Mouse (Mus musculus) limb, embryonic 13.5 days (tissue): Measurements from ENCODE around the gene Rgp1. TPM values are rescaled to one million over a fixed set of nuclear protein-coding genes. Genes with fewer than 3 reads are reported as not detected.

Experiments used
- ATAC-seq: fragments of 200-750 bp; cut with Nextera tagmentation; 2 replicates; pipeline ENCODE4 v1.8.0; 2017; ENCODE audit warnings: low read depth, moderate number of reproducible peaks, moderate TSS enrichment; ENCODE audit not compliant: low FRiP score
- H3K27ac ChIP-seq: fragments of 300-500 bp; sonication (generic); 2 replicates; pipeline ENCODE4 v1.5.1; 2015; ENCODE audit warnings: inconsistent platforms, mild to moderate bottlenecking, moderate library complexity
- H3K27me3 ChIP-seq: fragments of 300-500 bp; sonication (generic); 2 replicates; pipeline ENCODE4 v1.6.1; 2015; ENCODE audit warnings: mild to moderate bottlenecking, inconsistent platforms
- H3K36me3 ChIP-seq: fragments of 300-500 bp; sonication (generic); 2 replicates; pipeline ENCODE4 v1.6.1; 2015; ENCODE audit warnings: inconsistent platforms, mild to moderate bottlenecking, moderate library complexity
- H3K4me1 ChIP-seq: fragments of 300-500 bp; sonication (generic); 2 replicates; pipeline ENCODE4 v1.6.1; 2015; ENCODE audit warnings: inconsistent platforms
- H3K4me2 ChIP-seq: fragments of 300-500 bp; sonication (generic); replicated peaks from 2 replicates; pipeline ENCODE4 v1.6.1; 2015; ENCODE audit warnings: inconsistent platforms, mild to moderate bottlenecking, moderate library complexity
- H3K4me3 ChIP-seq: fragments of 300-500 bp; sonication (generic); 2 replicates; pipeline ENCODE4 v1.5.1; 2015; ENCODE audit warnings: moderate library complexity, mild to moderate bottlenecking, inconsistent platforms
- H3K9ac ChIP-seq: fragments of 300-500 bp; sonication (generic); 2 replicates; pipeline ENCODE4 v1.6.1; 2015; ENCODE audit warnings: mild to moderate bottlenecking, inconsistent platforms
- H3K9me3 ChIP-seq: fragments of 300-500 bp; sonication (generic); 2 replicates; pipeline ENCODE4 v1.6.1; 2016; ENCODE audit warnings: inconsistent platforms
- WGBS: fragments of 180-500 bp; shearing (Covaris S2); methylation state at CpG from one replicate; pipeline ENCODE4 v1.1.7; 2015; 5-methylcytosine and 5-hydroxymethylcytosine counted together
- polyA plus RNA-seq: library from polyadenylated mRNA; unstranded; fragments of >200 nt; fragmentation: Nextera tagmentation; extraction: Ambion mirVana; gene quantifications from 2 replicates; pipeline ENCODE4 v1.2.1, GENCODE M21; 2015

Gene Rgp1
- polyA plus RNA-seq, 1 experiment from 2014 or later = 38.5 TPM

DNA sequence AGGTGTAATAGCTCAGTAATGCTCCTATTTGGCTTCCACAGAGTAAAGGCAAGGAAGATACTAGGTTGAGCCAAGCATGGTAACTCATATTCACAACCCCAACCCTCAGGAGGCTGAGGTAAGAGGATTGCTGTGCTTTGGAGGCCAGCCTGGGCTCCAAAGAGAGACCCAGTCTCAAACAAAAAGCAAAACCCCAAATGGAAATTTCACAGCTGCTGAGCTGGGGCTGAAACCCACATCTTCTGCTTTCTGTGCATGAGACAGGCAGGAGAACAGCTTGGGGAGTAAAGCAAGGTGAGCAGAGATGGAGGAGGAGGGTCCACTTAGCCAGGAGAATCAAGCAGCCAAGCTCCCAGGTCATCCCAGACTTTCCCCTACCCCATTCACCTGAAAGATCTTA, 24.6 kb upstream of the Rgp1 start:
- H3K9me3 ChIP-seq = no peaks in the 10 kb centered on the region
- H3K4me3 ChIP-seq = no peak overlapping the region
- H3K9ac ChIP-seq = no peak overlapping the region
- ATAC-seq = no peak
- no peaks in the 10 kb centered on the region for H3K27me3 ChIP-seq
- H3K4me1 ChIP-seq = peaks cover 20% of the 10 kb centered on the region
- no peak overlapping the region for H3K4me2 ChIP-seq
- H3K27ac ChIP-seq = no peak overlapping the region
- peaks cover 85% of the 10 kb centered on the region for H3K36me3 ChIP-seq

- H3K27me3 ChIP-seq = no peaks in the 10 kb centered on the region
- no peak overlapping the region for H3K9ac ChIP-seq
- no peak for ATAC-seq
- no peaks in the 10 kb centered on the region for H3K9me3 ChIP-seq
- H3K27ac ChIP-seq = no peak overlapping the region
- no peak overlapping the region for H3K4me3 ChIP-seq
- no peak overlapping the region for H3K4me2 ChIP-seq
- peaks cover 64% of the 10 kb centered on the region for H3K36me3 ChIP-seq
- H3K4me1 ChIP-seq = peaks cover 39% of the 10 kb centered on the region
- WGBS = 94% methylated on average over 7 of the region's 7 CpGs
These were observed 22.6 kb upstream of the Rgp1 start for GRCm38 (mm10) chr4:43555926-43556325.

DNA sequence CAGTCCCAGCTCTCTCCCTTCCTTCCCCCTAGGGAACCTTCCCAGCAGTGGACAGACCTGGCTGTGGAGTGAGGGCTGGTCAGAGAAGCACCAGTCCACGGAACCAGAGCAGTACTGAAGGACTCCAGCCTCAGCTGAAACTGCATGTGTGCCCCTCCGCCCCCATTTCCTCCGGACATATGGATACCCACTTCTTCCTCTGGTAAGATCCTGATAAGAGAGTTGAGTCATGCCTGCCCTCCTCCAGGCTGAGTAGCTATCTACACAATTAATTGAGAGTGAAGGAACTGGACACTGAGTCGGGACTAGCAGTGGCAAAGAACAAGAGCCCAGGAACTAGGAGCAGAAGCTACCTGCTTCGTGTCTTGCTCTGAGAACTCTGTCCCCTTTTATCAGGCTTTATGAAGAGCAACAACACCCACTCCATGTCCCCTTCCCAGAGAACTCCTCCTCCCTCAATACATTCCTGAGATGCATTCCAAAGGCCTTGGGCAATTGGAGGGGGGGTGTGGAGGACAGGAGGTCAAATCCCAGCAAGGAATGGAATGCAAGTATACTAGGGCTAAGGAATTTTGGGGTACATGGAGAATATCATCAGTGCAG, 20.4 kb upstream of the Rgp1 start:
- Histone ChIP-seq H3K9me3 (no peaks in the 10 kb centered on the region), H3K27ac (peak overlapping the region; percentile 81; the same call in 1 of the 2 replicates), H3K36me3 (peaks cover 42% of the 10 kb centered on the region), H3K4me2 (peak overlapping the region; percentile 91), H3K4me3 (peak overlapping the region; percentile 28), H3K9ac (peak overlapping the region; percentile 65), H3K4me1 (peaks cover 46% of the 10 kb centered on the region), H3K27me3 (no peaks in the 10 kb centered on the region)
- no peak for ATAC-seq
- 32% methylated on average over 5 of the region's 5 CpGs for WGBS

GRCm38 (mm10) chr4:43558631-43559356, 19.7 kb upstream of the Rgp1 start:
- H3K9me3 ChIP-seq = no peaks in the 10 kb centered on the region
- peak overlapping the region; percentile 65 for H3K9ac ChIP-seq
- WGBS = 23% methylated on average over 13 of the region's 13 CpGs
- H3K4me1 ChIP-seq = peaks cover 53% of the 10 kb centered on the region
- no peak for ATAC-seq
- H3K27me3 ChIP-seq = no peaks in the 10 kb centered on the region
- H3K4me3 ChIP-seq = peak overlapping the region; percentile 28
- peaks cover 36% of the 10 kb centered on the region for H3K36me3 ChIP-seq
- peak overlapping the region; percentile 81 for H3K27ac ChIP-seq
- peak overlapping the region; percentile 91 for H3K4me2 ChIP-seq

- peak overlapping the region; percentile 56; the same call in 1 of the 2 replicates for H3K9ac ChIP-seq
- H3K4me1 ChIP-seq = peaks cover 58% of the 10 kb centered on the region
- ATAC-seq = no peak
- peak overlapping the region; percentile 81; the same call in 1 of the 2 replicates for H3K27ac ChIP-seq
- no peaks in the 10 kb centered on the region for H3K9me3 ChIP-seq
- peaks cover 34% of the 10 kb centered on the region for H3K36me3 ChIP-seq
- H3K4me3 ChIP-seq = peak overlapping the region; percentile 92
- H3K27me3 ChIP-seq = no peaks in the 10 kb centered on the region
- 82% methylated on average over 13 of the region's 13 CpGs for WGBS
- H3K4me2 ChIP-seq = peak overlapping the region; percentile 91
These were observed 18.8 kb upstream of the Rgp1 start for GRCm38 (mm10) chr4:43559519-43560242.

GRCm38 (mm10) chr4:43560243-43560611, 18.3 kb upstream of the Rgp1 start:
- H3K4me2 ChIP-seq = peak overlapping the region; percentile 91
- 42% methylated on average over 6 of the region's 6 CpGs for whole genome bisulfite sequencing
- peaks cover 58% of the 10 kb centered on the region for H3K4me1 ChIP-seq
- H3K27ac ChIP-seq = no peak overlapping the region
- no peaks in the 10 kb centered on the region for H3K9me3 ChIP-seq
- peak overlapping the region; percentile 92 for H3K4me3 ChIP-seq
- H3K36me3 ChIP-seq = peaks cover 34% of the 10 kb centered on the region
- ATAC-seq = no peak
- H3K27me3 ChIP-seq = no peaks in the 10 kb centered on the region
- H3K9ac ChIP-seq = peak overlapping the region; percentile 56; the same call in 1 of the 2 replicates

DNA sequence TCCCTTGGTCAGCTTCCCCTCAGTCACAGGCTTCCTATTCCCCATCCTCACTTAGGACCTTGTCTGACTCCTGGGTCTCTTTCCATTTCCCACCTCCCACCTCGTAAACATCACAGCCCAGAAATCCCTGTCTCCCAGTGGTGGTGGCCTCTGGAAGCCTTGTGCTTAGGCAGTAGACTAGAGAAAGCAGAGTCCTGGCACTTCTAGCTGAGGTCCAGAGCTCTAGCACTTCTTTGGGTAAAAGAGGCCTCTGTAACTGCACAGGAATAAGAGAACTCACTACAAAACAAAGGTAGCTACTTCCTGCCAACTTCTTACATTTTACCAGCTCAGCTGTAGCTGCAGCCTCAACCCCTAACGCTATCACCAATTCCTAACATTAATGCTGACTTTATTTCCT, 17.5 kb upstream of the Rgp1 start:
- WGBS = 19% methylated on average over 2 of the region's 2 CpGs
- Histone ChIP-seq H3K9me3 (no peaks in the 10 kb centered on the region), H3K4me1 (peaks cover 58% of the 10 kb centered on the region), H3K4me3 (peak overlapping the region; percentile 92), H3K9ac (peak overlapping the region; percentile 93), H3K4me2 (peak overlapping the region; percentile 91), H3K36me3 (peaks cover 34% of the 10 kb centered on the region), H3K27ac (peak overlapping the region; percentile 99; the same call in 1 of the 2 replicates), H3K27me3 (no peaks in the 10 kb centered on the region)
- no peak for ATAC-seq

- Histone ChIP-seq H3K27me3 (no peaks in the 10 kb centered on the region), H3K4me3 (peak overlapping the region; percentile 92), H3K4me2 (peak overlapping the region; percentile 91), H3K4me1 (peaks cover 58% of the 10 kb centered on the region), H3K36me3 (peaks cover 34% of the 10 kb centered on the region), H3K9ac (peak overlapping the region; percentile 93), H3K9me3 (no peaks in the 10 kb centered on the region), H3K27ac (peak overlapping the region; percentile 99)
- WGBS = under 1% methylated on average over 16 of the region's 16 CpGs
- peak; percentile 5; the same call in 1 of the 2 replicates for ATAC-seq
These were observed 17.0 kb upstream of the Rgp1 start for GRCm38 (mm10) chr4:43561436-43561996.

GRCm38 (mm10) chr4:43561997-43562768, 16.3 kb upstream of the Rgp1 start, which contains the start of the genes Creb3 and Tln1:
TSS of gene Creb3 (plus strand) at chr4:43562332.
TSS of gene Tln1 (minus strand) at chr4:43562691.
- H3K4me1 ChIP-seq = peaks cover 55% of the 10 kb centered on the region
- under 1% methylated on average over 62 of the region's 62 CpGs for WGBS
- peak; percentile 94 for ATAC-seq

DNA sequence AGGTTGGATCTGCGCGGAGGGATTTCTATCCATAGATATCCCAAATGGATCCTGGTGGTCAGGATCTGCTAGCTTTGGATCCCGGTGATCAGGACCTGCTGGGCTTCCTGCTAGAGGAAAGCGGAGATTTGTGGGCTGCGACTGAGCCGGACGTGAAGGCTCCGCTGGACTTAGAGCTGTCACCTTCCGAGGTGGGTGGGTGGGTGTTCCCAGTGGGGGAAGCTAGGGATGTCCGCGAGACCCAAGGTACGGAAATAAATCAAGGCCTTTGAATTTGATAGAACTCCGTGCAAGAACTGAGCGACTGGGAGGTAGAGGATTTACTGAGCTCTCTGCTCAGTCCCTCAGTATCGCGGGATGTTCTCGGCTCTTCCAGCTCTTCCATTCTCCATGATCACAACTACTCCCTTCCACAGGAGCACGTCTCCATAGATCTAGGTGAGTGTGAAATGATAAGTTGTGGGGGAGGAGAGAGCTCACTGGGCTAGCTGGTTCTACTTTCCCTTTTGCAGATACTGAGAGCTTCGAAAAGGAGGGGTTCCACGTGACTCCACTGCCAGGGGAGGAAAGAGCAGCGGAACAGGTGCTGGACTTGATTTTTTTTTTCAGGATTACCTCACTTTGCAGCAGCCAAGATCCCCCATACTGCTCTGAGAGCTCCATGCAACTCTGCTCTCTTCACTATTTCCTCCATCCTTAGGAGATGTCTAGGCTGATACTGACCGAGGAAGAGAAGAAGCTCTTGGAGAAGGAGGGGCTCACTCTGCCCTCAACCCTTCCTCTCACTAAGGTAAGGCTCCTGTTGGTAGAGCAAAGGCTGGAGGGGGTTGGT, 15.5 kb upstream of the Rgp1 start:
- 5% methylated on average over 22 of the region's 22 CpGs for WGBS
- H3K9me3 ChIP-seq = no peaks in the 10 kb centered on the region
- H3K9ac ChIP-seq = peak overlapping the region; percentile 93
- ATAC-seq = no peak
- H3K4me1 ChIP-seq = peaks cover 47% of the 10 kb centered on the region
- H3K27ac ChIP-seq = peak overlapping the region; percentile 99
- H3K4me2 ChIP-seq = peak overlapping the region; percentile 91
- peak overlapping the region; percentile 92 for H3K4me3 ChIP-seq
- H3K27me3 ChIP-seq = no peaks in the 10 kb centered on the region
- peaks cover 40% of the 10 kb centered on the region for H3K36me3 ChIP-seq

More at GRCm38 (mm10) chr4:43561997-43562768, 16.3 kb upstream of the Rgp1 start, which contains the start of the genes Creb3 and Tln1:
- peaks cover 34% of the 10 kb centered on the region for H3K36me3 ChIP-seq
- H3K9ac ChIP-seq = peak within 1 kb of the TSS; percentile 93
- H3K4me3 ChIP-seq = peak within 1 kb of the TSS; percentile 92
- peak within 1 kb of the TSS; percentile 91 for H3K4me2 ChIP-seq
- H3K27ac ChIP-seq = peak within 1 kb of the TSS; percentile 99
- H3K9me3 ChIP-seq = no peaks in the 10 kb centered on the region
- no peaks in the 10 kb centered on the region for H3K27me3 ChIP-seq

- no peak for ATAC-seq
- Histone ChIP-seq H3K27ac (no peak overlapping the region), H3K4me1 (peaks cover 41% of the 10 kb centered on the region), H3K36me3 (peaks cover 45% of the 10 kb centered on the region), H3K27me3 (no peaks in the 10 kb centered on the region), H3K9me3 (no peaks in the 10 kb centered on the region), H3K4me2 (peak overlapping the region; percentile 91), H3K9ac (peak overlapping the region; percentile 93), H3K4me3 (peak overlapping the region; percentile 92)
- 81% methylated on average over 4 of the region's 4 CpGs for WGBS
These were observed 15.0 kb upstream of the Rgp1 start for GRCm38 (mm10) chr4:43563601-43563875.
